Mouse (Mus musculus) mouse trophoblast stem cell (cell line): ENCODE measurements at regions not wholly inside any gene's neighbourhood (a gene's known extent, or its start where the extent isn't known, plus 50 kb on each side); places are given as distances from the start of the nearest gene placed in this dataset.

Experiments
- in situ Hi-C, 2 experiments: fragments of 300-500 bp; cut with MseI, MboI; formaldehyde crosslinking; loops; 2 replicates in 1 of 2; 3 replicates in 1 of 2; pipeline ENCODE4 v1.15.1; 2025

DNA sequence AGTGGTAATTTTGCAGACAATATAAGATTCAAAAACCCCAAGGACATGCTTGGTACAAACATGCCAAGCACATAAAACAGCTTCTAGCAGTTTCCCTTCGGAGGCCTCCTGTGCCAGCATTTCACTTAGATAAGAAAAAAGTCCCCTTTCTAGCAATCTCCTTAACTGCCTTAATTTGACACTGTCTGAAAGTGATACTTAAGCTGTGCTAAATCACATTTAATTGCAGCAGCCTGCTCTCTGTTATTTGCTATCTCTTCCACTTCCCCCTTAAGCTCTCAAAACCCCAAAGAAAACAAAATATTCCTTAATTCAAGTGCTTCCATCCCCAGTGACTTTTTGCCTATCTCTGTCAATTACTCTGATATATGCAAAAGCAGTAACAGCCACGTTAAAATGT is 86.9 kb upstream of the Prokr2 start:
- in situ Hi-C loops = loop anchor here in 1 of 2 experiments (10.0 kb wide), 1 partner anchor 87 kb away; the partner anchor contains the start of gene Prokr2

- in situ Hi-C loops = no loop called here
Measured at GRCm38 (mm10) chr2:132468957-132469642, 83.9 kb upstream of the Prokr2 start.

DNA sequence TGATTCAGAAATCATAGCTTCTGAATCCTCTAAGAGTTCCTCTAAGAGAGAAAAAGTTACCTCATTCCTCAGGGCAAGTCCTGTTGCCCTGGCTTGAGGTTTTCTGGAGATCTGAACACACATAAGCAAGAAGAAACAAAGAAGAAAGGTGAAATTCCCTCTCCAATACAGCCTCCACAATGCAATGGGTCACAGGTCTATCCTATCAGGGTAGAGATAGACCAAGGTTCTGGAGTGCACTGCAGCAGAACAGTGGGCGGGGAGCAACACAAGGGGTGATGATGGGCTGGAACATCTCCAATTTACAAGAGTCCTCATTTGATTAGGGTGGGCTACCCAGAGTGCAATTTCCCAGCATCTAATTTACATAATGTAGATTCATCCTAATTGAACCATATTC is 69.8 kb upstream of the Prokr2 start:
- in situ Hi-C loops = no loop called here

DNA sequence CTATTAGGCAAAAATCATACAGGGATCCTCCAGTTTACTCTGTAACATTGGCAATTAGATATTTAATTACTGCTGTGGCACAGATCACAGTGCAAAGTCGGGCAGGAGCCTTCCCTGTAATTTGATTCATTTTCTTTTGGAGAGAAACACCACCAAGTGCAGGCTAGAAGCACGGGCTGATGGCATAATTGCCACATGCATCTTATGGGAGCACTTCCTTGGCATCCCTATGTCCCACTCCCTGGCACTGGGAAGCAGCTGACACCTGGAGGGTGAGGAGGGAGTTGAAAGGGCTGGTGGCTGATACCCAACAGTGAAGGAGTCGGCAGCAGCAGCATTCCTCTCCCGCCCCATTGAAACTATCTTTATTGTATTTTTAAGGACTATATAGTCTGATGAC is 64.1 kb upstream of the Prokr2 start:
- in situ Hi-C loops = no loop called here

DNA sequence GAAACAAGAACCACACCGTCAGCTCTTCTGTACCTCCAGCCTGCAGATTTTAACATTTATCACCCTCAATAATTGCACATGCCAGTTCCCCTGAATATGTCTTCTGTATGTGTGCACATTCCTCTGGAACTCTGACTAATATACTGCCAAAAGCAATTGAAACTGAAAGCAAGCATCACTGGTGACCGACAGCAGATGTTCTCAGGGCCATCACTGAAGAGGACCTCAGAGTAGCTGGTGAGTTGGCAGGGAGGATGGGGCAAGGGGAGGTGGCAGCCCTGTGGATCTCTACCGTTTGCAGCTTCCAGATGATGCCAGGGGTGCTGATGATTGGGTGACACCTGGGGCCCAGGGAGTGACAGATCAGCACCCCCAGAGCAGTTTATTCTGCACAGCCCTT is 62.6 kb upstream of the Prokr2 start:
- in situ Hi-C loops = no loop called here

GRCm38 (mm10) chr2:132446019-132446418 is 60.8 kb upstream of the Prokr2 start:
- in situ Hi-C loops = no loop called here

DNA sequence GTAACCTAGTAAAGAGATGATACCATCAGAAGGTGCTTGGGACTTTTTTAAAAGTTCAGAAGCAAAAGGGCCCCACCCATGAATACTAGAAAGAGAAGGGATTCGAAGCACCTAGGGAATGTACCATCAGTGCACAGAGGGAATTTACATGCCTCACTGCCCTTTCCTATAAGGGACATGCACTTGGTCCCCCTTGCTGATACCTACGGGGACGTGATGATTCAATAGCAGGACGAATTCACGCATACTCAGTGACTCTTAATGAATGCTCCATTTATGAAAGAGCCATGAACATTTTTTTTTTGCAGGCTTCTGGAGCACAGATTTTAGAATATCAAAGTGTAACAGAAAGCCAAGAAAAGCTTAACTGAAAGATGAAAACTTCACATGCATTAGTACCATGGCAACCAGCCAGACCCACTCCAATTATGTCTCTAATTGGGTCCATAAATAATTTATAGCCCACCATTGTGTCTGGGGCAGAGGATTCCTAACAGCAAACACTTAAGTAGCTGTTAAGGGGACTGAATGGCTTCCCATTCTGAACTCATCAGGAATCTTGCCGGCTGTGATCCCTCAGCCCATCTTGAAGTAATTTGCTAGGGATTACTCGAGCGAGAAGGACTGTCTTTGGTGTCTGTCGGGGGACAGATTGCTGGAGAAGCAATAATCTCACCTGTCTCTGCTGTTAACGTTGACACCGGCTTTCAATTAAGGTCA is 59.4 kb upstream of the Prokr2 start:
- in situ Hi-C loops = no loop called here
